Mouse (Mus musculus) lung, postnatal 0 days (tissue): ENCODE results near the gene Srp68. TPM values are rescaled to one million over a fixed set of nuclear protein-coding genes. Genes with fewer than 3 reads are reported as not detected.
A peak's percentile ranks its signal among the peaks of the same experiment; 100 is the strongest.

Experiments
- ATAC-seq: fragments of 200-750 bp; cut with Nextera tagmentation; 2 replicates; pipeline ENCODE4 v1.8.0; 2017; ENCODE audit warnings: moderate library complexity
- DNase-seq: peaks from one replicate; pipeline ENCODE4 v3.0.0-alpha.2; 2016; ENCODE audit warnings: low spot score
- H3K27ac ChIP-seq: fragments of 300-500 bp; sonication (generic); 2 replicates; pipeline ENCODE4 v1.5.1; 2014; ENCODE audit warnings: antibody characterized with exemption, mild to moderate bottlenecking, low read length, mixed read lengths
- H3K27me3 ChIP-seq: fragments of 300-500 bp; sonication (generic); replicated peaks from 2 replicates; pipeline ENCODE4 v1.6.1; 2014; ENCODE audit warnings: low read length, mixed read lengths; ENCODE audit not compliant: insufficient read depth
- H3K36me3 ChIP-seq: fragments of 300-500 bp; sonication (generic); 2 replicates; pipeline ENCODE4 v1.6.1; 2014; ENCODE audit warnings: low read length, mixed read lengths; ENCODE audit not compliant: insufficient read depth
- H3K4me1 ChIP-seq: fragments of 300-500 bp; sonication (generic); 2 replicates; pipeline ENCODE4 v1.6.1; 2014; ENCODE audit warnings: antibody characterized with exemption, low read depth, low read length, mixed read lengths; ENCODE audit not compliant: insufficient read depth
- H3K4me2 ChIP-seq: fragments of 300-500 bp; sonication (generic); replicated peaks from 2 replicates; pipeline ENCODE4 v1.6.1; 2014; ENCODE audit warnings: low read depth, mild to moderate bottlenecking, low read length, moderate library complexity, mixed read lengths
- H3K4me3 ChIP-seq: fragments of 300-500 bp; sonication (generic); 2 replicates; pipeline ENCODE4 v1.5.1; 2014; ENCODE audit warnings: low read depth, low read length
- H3K9ac ChIP-seq: fragments of 300-500 bp; sonication (generic); replicated peaks from 2 replicates; pipeline ENCODE4 v1.6.1; 2014; ENCODE audit warnings: low read depth, mild to moderate bottlenecking
- H3K9me3 ChIP-seq: fragments of 300-500 bp; sonication (generic); 2 replicates; pipeline ENCODE4 v1.6.1; 2016; ENCODE audit warnings: low read length, mixed read lengths
- CTCF ChIP-seq: IDR thresholded peaks from 2 replicates; pipeline ENCODE4 v1.5.1; 2016; ENCODE audit warnings: antibody characterized with exemption, mild to moderate bottlenecking
- EP300 ChIP-seq: IDR thresholded peaks from 2 replicates; pipeline ENCODE4 v1.6.1; 2016; ENCODE audit warnings: antibody characterized with exemption, mild to moderate bottlenecking, control low read depth
- WGBS: fragments of 180-500 bp; shearing (Covaris S2); extraction: QIAGEN DNeasy Blood & Tissue Kit; methylation state at CpG from one replicate; pipeline ENCODE4 v1.1.7; 2014; 5-methylcytosine and 5-hydroxymethylcytosine counted together
- polyA plus RNA-seq: library from polyadenylated mRNA; unstranded; fragments of >200 nt; fragmentation: Nextera tagmentation; extraction: Ambion mirVana; gene quantifications from 2 replicates; pipeline ENCODE4 v1.2.1, GENCODE M21; 2015

Srp68 gene
- polyA plus RNA-seq, 1 experiment from 2014 or later: 43.0 TPM

GRCm38 (mm10) chr11:116201151-116201550, 72.9 kb downstream of the Srp68 start:
- Histone ChIP-seq H3K27me3 (no peaks in the 10 kb centered on the region), H3K9ac (no peak overlapping the region), H3K4me3 (no peak overlapping the region), H3K4me2 (no peak overlapping the region), H3K27ac (no peak overlapping the region), H3K4me1 (peaks cover 7% of the 10 kb centered on the region; the same call in 1 of the 2 replicates), H3K9me3 (no peaks in the 10 kb centered on the region), H3K36me3 (no peaks in the 10 kb centered on the region)
- DNase-seq (no peak), ATAC-seq (no peak)
- WGBS: 95% methylated on average over 2 of the region's 2 CpGs
- TF ChIP-seq EP300: no peak
- TF ChIP-seq CTCF: no peak

- Histone ChIP-seq H3K4me2 (peak within 1 kb of the TSS; percentile 85), H3K9me3 (no peaks in the 10 kb centered on the region), H3K9ac (peak within 1 kb of the TSS; percentile 95), H3K27me3 (no peaks in the 10 kb centered on the region), H3K27ac (peak within 1 kb of the TSS; percentile 97), H3K4me3 (peak within 1 kb of the TSS; percentile 79), H3K4me1 (peaks cover 7% of the 10 kb centered on the region; the same call in 1 of the 2 replicates), H3K36me3 (no peaks in the 10 kb centered on the region)
- DNase-seq (peak; percentile 98), ATAC-seq (peak; percentile 96)
- TF ChIP-seq EP300 (peak; percentile 72), CTCF (no peak)
- WGBS: under 1% methylated on average over 59 of the region's 62 CpGs
Measured at GRCm38 (mm10) chr11:116198639-116199531, 75.1 kb downstream of the Srp68 start, which contains the start of the genes Ten1 and Acox1. Gene Ten1, plus strand, starts transcription at chr11:116198855. Gene Acox1, minus strand, starts transcription at chr11:116199045.

- peak overlapping the region; percentile 95 for H3K9ac ChIP-seq
- peak overlapping the region; percentile 85 for H3K4me2 ChIP-seq
- no peaks in the 10 kb centered on the region for H3K36me3 ChIP-seq
- TF ChIP-seq EP300 (no peak), CTCF (no peak)
- H3K27me3 ChIP-seq: no peaks in the 10 kb centered on the region
- no peaks in the 10 kb centered on the region for H3K9me3 ChIP-seq
- DNase-seq (peak; percentile 29), ATAC-seq (no peak)
- WGBS: 20% methylated on average over 13 of the region's 13 CpGs
- peaks cover 7% of the 10 kb centered on the region; the same call in 1 of the 2 replicates for H3K4me1 ChIP-seq
- H3K27ac ChIP-seq: peak overlapping the region; percentile 97
- peak overlapping the region; percentile 79 for H3K4me3 ChIP-seq
Measured at GRCm38 (mm10) chr11:116198132-116198531, 75.9 kb downstream of the Srp68 start.

- 0 out of 2 replicates have a peak overlapping the region, but pooled peaks have one; percentile 97 for H3K27ac ChIP-seq
- H3K9ac ChIP-seq: no peak overlapping the region
- ATAC-seq (no peak), DNase-seq (no peak)
- H3K36me3 ChIP-seq: no peaks in the 10 kb centered on the region
- peak overlapping the region; percentile 79; the same call in 1 of the 2 replicates for H3K4me3 ChIP-seq
- no peak for TF ChIP-seq CTCF
- TF ChIP-seq EP300: no peak
- 77% methylated on average over 6 of the region's 6 CpGs for WGBS
- no peaks in the 10 kb centered on the region for H3K27me3 ChIP-seq
- peak overlapping the region; percentile 85; the same call in 1 of the 2 replicates for H3K4me2 ChIP-seq
- peaks cover 7% of the 10 kb centered on the region; the same call in 1 of the 2 replicates for H3K4me1 ChIP-seq
- no peaks in the 10 kb centered on the region for H3K9me3 ChIP-seq
Measured at GRCm38 (mm10) chr11:116197584-116197906, 76.5 kb downstream of the Srp68 start.

GRCm38 (mm10) chr11:116196866-116197583, 77.0 kb downstream of the Srp68 start:
- peak overlapping the region; percentile 79; the same call in 1 of the 2 replicates for H3K4me3 ChIP-seq
- H3K27me3 ChIP-seq: no peaks in the 10 kb centered on the region
- H3K9me3 ChIP-seq: no peaks in the 10 kb centered on the region
- TF ChIP-seq EP300 (no peak), CTCF (no peak)
- WGBS: 93% methylated on average over 18 of the region's 18 CpGs
- H3K4me2 ChIP-seq: peak overlapping the region; percentile 85; the same call in 1 of the 2 replicates
- no peak overlapping the region for H3K27ac ChIP-seq
- H3K36me3 ChIP-seq: no peaks in the 10 kb centered on the region
- ATAC-seq (no peak), DNase-seq (no peak)
- no peak overlapping the region for H3K9ac ChIP-seq
- peaks cover 7% of the 10 kb centered on the region; the same call in 1 of the 2 replicates for H3K4me1 ChIP-seq

DNA sequence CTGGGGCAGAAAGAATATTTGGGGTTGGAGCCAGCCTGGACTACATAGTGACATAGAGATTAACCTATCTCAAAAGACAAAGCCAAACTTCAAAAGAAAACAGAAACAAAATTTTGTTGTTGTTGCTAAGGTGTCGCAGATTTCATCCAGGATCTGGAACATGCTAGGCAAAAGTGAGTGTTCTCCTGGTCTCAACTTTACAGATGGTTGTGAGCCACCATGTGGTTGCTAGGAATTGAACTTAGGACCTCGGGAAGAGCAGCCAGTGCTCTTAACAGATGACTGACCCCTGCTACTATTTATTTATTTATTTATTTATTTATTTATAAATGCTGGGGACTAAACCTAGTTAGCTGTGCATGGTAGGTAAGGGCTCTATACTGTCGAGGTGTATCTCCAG, 77.7 kb downstream of the Srp68 start:
- no peak overlapping the region for H3K4me2 ChIP-seq
- no peak overlapping the region for H3K27ac ChIP-seq
- H3K9me3 ChIP-seq: no peaks in the 10 kb centered on the region
- 90% methylated on average over 3 of the region's 3 CpGs for WGBS
- H3K27me3 ChIP-seq: no peaks in the 10 kb centered on the region
- H3K36me3 ChIP-seq: no peaks in the 10 kb centered on the region
- TF ChIP-seq CTCF (no peak), EP300 (no peak)
- H3K4me1 ChIP-seq: peaks cover 7% of the 10 kb centered on the region; the same call in 1 of the 2 replicates
- no peak overlapping the region for H3K4me3 ChIP-seq
- DNase-seq: no peak
- ATAC-seq: no peak
- no peak overlapping the region for H3K9ac ChIP-seq
